Mouse (Mus musculus) megakaryocyte-erythroid progenitor cell, adult 5-6 weeks (primary cell): ENCODE data around the gene Hsbp1. TPM values are rescaled to one million over a fixed set of nuclear protein-coding genes. Genes with fewer than 3 reads are reported as not detected.
"Not testable (repeated sequence)": the region's sequence is repeated elsewhere in the genome, so short reads cannot be mapped to it uniquely, and the experiment has no call there.

Experiments used
- ATAC-seq: replicated peaks from 2 replicates; pipeline ENCODE4 v1.8.0; 2016; ENCODE audit warnings: mild to moderate bottlenecking, inconsistent platforms; ENCODE audit not compliant: severe bottlenecking, poor library complexity, low FRiP score, low TSS enrichment
- total RNA-seq, 2 experiments: library from RNA; stranded (forward) in 1 of 2; stranded (reverse) in 1 of 2; fragments of 200-1000, 215-1000 nt in 1 of 2; fragments of >200 nt in 1 of 2; fragmentation: Nextera tagmentation in 1 of 2; gene quantifications; 2 replicates each; pipeline ENCODE4 v1.2.3; 2014 to 2017

Gene Hsbp1
- 89.2 and 116 TPM in 2 replicates for total RNA-seq (2014; fragmentation: Nextera tagmentation)
- 103 and 110 TPM in 2 replicates for total RNA-seq (2017)

DNA sequence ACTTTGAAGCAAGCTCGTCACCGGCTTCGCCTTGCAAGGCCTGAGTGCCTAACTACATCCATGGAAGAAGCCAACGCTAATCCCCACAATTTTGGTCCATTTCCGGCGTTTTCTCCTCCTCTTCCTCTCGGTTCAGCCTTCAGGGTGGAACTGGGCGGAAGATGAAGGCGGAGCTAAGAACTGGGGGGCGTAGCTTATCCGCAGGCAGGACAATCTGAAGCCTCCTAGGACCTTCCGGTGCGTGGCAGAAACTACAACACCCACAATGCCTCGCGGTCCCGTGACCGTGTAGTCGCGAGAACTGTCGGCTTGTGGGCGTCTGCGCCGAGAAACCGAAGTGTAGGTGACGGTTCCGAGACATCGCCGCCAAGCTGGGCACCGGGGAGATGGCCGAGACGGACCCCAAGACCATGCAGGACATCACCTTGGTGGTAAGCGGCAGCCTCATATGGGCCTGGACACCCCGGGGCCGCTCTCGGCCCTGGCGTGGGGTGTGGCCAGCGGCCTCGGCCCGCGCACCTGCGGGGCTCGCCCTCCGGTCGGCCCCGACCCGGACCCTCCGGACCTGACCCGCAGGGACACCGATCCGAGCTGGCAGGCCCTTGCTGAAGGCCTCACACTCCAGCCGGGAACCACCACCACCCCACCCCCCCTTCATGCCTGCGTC lies at the start of gene Hsbp1:
TSS of gene Hsbp1 (plus strand) at position 299 of the 667 bp plus-strand sequence.
- ATAC-seq = peak; percentile 98

DNA sequence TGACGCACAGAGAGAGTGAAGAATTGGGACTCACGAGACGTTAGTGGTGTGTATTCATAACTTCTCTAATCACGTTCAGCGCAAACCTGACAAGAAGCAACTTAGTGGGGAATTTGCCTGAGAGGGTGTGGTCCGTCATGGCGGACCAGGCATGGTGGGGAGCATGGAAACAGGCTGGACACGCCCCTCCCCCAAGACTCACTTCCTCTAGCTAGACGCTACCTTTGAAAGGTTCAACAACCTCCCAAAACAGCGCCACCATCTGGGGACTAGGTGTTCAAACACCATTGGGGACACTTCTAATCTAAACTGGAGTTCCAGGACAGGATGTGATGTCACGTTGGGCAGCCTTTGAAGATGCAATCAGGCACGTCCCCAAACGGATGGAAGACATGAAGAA lies 48.8 kb upstream of the Hsbp1 start:
- no peak for ATAC-seq

DNA sequence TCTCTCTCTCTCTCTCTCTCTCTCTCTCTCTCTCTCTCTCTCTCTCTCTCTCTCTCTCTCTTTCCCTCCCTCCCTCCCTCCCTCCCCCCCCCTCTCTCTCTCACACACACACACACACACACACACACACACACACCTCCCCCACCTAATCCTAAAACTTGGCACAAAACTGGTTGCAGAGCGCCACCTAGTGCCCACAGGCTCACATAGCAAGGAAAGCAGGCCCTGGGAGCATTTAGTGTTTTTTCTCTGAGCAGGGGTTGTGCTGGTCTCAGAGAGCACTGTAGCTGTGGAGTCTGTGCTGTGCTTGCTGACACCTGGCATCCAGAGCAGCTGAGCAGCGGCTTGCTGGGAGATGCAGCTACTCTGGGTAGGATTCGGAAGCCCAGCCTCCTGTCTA lies 46.5 kb upstream of the Hsbp1 start:
- peak; percentile 47; the same call in 1 of the 2 replicates for ATAC-seq

DNA sequence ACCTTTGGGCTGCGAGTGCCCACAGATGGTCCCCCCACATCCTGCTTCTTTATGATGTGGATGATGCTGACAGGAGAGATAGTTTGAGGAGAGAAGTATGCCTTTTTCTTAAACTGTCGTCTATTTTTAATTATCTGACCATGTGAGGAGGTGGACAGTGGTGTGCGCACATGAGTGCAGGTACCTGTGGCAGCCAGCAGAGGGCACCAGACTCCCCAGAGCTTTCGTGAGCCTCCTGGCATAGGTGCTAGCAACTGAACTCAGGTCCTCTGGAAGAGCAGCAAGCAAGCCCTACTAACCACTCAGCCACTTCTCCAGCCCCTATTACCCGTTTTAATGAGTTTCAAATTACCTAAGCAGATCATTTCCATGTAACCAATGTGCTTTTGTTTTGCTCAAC lies 44.0 kb upstream of the Hsbp1 start:
- no peak for ATAC-seq

DNA sequence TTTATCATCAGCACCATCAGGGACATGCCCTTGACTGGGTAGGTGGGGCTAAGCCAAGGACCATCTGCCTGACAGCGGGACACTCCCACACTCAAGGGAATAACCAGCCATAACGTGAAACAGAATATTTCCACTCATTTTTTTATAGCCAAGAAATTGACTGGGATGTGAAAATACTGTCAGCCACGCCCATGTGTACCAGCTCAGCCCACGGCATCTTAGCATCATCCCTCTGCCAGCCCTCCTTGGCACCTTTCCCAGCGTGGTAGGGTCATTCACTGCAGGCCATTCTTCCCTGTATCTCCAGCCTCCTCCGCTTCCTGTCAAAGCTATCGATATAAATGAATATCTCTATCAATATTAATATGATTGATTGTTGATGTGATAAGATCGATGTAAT lies 40.1 kb upstream of the Hsbp1 start:
- no peak for ATAC-seq

DNA sequence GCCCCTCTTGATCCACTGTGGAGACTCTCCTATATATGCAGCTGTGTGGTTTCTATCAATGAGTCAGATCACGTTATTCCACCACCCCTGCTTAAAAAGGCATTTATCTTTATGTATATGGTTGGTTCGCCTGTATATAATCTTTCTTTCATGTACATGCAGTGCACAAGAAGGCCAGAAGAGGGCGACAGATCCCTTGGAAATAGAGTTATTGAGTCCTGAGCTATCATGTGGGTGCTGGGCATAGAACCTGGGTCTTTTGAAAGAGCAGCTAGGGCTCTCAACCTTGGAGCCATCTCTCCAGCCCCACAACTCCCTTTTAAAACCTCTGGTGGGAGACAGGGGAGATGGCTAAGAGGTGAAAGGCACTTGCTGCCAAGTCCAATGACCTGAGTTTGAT lies 32.9 kb upstream of the Hsbp1 start:
- 0 out of 2 replicates have a peak, but pooled peaks have one; percentile 51 for ATAC-seq

DNA sequence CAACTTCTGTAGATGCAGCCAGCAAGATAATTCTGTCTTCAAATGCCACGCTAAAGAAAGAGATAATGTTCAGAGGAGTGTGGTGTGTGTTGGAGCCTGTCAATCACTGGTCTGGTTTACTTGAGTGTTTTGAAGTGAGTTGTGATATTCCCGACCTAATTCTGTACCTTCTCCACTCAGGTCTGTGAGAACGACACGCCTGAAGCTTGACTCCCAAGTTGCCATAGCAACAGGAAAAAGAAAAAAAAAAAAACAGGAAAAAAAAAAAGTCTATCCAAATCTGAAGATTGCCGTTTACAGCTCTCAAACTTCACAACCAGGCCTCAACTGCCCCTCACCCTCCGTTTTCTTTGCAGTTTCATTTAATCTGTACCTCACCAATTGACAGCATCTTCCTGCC lies 21.1 kb upstream of the Hsbp1 start:
- ATAC-seq = no peak

DNA sequence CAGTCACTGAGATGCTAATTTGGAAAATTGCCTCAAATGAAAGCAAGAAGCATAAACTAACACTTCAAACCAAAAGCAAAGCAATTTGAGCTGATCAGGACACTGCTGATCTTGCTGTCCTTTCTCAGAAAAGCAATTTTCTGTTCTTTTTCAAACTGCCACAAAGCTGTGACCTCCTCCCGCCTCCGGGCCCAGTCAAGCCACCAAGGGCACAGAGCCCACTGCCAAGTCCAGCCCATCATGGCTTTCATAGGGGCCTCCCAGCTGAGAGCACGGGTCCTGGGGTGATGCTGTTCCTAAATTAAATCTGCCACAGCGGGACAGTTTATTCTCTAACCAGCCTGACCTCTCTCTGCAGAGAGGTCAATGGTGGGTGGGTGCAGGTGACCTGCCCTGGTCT lies 4.7 kb upstream of the Hsbp1 start:
- no peak for ATAC-seq

DNA sequence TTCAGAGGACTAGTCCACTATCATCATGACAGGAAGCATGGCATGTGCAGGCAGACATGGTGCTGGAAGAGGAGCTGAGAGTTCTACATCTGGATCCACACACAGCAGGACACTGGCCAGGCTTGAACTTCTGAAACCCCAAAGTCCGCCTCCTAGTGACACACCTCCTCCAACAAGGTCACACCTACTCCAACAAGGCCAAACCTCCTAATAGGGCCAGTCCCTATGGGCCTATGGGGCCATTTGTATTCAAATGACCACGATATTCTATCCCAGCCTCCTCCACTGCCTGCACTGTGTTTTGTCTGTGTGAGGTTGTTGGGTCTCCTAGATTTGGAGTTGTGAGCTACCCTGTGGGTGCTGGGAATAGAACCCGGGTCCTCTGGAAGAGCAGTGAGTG lies 682 bp upstream of the Hsbp1 start:
- ATAC-seq = no peak

DNA sequence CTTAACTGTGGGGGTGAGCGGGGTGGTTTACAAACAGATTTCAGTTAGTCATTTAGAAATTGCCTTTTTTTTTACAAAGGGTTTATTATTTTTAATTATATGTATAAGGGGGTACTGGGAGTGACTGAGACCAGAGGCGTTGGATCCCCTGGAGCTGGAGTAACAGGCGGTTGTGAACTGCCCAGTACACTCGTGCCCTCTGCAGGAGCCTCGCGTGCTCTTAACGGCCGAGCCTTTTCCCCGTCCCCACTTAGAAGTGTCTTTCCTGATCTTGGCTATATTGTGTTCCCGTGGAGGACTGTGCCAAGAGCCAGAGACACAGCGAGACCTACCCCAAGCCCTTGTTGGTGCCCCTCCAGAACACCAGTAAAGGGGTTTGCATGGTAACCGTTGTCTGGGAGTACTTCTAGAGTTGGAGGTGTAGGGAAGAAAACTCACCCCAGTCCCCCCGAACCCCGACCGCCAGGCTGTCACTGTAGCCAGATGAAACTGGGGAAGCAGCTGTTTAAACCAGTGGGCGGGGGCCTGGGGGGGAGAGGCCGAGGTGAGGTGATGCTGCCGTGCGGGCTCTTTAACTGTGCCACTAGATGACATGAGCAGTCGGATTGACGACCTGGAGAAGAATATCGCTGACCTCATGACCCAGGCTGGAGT lies 868 bp downstream of the Hsbp1 start:
- peak; percentile 20; the same call in 1 of the 2 replicates for ATAC-seq

DNA sequence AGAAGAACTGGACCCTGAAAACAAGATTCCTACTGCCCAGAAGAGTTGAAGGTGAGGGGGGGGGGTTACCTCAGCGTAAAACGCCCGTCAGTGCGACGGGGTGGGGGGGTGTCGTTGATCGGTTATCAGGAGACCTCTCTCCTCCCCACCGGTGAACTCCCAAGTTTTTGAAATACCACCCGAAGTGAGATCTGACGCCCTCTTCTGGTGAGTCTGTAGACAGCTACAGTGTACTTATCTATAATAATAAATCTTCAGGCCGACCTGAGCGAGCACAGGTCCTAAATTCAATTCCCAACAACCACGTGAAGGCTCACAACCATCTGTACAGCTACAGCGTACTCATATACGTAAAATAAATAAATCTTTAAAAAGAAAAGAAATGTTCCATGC lies 1.4 kb downstream of the Hsbp1 start:
- ATAC-seq = no peak

DNA sequence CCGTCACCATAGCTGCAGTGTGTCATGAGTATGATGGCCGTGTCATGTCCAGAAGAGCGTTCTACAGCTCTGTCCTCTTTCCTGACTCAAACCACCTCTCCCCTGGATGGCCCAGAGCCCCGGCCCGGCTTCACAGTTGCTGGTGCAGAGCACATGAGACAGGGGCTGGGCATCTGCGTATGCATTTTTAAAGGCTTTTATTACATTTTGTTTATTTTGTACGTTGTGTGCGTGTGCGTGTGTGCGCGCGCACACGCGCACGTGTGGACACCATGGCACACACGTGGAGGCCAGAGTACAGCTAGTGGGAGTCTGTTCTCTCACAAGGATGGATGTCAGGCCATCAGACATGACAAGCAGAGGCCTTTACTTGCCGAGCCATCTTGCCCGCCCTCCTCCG lies 7.4 kb downstream of the Hsbp1 start:
- no peak for ATAC-seq

DNA sequence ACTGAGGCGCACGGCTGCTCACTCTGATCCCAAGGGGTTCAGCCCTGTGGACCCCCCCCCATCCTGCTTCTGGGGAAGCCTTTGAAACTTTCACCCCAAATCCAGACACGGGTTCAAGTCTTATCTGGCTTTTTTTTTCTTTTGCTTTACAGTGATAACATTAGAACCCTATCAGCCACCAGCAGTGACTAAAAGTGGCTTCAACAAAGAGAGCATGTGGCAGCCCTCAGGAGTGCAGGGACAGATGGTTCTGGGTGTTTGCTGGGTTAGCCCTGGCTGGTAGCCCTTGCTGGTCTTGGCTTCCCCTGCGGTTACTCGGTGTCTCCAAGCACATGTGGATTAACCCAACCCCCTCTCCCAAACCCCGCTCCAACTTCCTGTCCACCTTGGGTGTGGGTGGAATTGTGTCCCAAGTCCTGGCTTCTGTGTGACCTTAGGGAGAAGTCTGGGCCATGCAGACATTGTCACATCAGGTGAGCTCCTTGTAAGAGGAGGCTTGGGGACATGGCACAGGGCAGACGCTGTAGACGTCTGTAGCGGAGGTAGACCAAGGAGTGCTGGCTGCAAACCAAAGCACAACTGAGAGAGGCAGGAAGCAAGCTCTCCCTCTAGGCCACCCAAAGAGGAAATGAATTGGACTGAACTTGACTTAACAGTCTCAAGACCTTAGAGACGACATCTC lies 8.8 kb downstream of the Hsbp1 start:
- ATAC-seq = peak; percentile 86

DNA sequence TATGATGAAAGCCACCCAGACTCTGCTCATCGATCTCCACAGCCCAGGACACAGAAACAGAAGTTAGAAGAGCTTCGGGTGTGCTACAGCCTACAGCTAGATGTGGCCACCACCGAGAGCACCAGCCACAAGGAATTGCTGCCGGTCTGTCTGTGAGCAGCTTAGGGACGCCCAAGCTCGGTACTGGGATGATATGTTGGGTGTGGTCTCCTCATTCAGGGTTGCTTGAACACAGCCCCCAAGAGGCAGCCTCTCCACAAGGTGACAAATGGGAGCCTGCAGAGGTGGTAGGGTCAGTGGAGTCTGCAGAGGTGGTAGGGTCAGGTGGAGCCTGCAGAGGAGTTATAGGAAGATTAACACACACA lies 9.4 kb downstream of the Hsbp1 start:
- ATAC-seq = peak; percentile 72

DNA sequence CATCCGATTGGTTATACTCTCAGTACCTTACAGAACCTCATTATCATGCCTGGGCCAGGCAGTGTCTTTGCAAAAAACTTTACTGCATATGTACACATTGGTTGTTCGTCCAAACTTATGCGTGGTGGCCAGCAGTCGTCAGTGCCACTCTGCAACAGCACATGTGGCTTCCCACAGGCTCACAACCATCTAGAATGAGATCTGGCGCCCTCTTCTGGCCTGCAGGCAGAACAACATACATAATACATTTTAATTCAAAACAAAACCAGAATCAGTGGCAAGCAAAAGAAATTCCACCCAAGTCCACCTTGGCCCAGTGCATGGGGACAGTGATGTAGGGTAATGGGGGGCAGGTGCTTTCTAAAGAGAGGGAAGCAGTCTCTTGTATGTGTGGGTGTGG lies 12.3 kb downstream of the Hsbp1 start:
- ATAC-seq = not testable (repeated sequence)

DNA sequence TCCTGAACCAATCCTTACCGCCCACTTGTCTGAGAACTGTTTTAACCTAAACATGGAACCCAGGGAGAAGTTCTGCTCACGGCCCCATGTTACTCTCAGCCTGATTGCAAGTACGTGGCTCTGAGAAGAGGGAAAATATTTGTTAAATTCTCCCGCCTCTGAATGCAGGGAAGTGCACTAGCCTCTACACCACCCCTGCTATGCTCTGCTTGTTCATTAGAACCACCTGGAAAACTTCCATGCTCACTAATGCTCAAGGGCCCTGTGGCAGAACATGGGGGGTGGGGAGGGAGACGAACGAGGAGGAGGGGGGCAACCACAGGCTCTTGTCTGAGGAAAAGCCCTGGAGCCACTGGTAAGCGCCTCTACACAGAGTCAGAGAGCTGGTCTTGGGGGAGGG lies 13.9 kb downstream of the Hsbp1 start:
- no peak for ATAC-seq

DNA sequence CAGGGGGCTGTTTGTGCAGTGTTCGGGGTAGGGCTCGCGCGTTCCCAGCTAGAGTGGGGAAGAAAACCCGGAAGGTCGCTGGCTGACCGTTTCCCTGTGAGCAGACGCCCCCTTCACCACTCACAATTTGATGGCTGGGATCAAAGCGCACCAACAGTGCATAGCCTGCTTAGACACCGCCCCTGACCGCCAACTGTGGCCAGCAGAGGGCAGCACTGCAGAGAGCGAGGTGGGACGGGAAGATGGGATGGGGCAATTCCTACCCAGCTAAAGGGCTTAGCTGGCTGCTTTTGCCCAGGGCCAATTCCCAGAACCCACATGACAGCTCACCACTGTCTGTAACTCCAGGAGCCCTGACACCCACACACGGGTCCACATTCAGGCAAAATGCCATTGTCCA lies 14.5 kb downstream of the Hsbp1 start:
- peak; percentile 81 for ATAC-seq

DNA sequence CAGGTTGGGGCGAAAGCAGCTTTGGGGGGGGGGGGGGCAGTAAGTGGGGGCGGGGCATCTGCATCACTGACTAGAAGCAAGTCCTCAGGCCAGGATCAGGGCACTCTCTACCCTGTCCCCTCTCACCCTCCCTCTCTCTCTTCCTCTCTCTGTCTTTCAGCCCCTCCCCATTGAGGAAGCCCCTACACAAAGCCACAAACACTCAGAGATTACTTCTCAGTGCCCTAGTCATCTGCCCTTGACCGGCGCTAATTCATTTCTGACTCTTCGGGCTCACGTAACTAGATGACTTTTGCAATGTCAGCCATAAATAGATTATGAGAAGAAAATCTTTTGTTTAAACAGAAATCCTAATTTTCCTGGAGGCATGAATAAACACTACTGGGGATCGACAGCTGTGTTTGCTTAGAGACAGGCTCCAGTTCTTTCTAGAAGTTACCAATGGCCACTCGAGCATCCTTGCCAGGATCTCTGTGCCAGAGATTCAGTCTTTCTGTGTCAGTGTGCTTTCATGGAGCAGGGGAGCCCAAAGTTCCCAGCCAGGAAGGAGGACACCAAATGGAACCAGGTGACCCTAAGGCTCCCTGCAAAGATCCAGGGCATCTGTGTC lies 16.5 kb downstream of the Hsbp1 start:
- no peak for ATAC-seq

DNA sequence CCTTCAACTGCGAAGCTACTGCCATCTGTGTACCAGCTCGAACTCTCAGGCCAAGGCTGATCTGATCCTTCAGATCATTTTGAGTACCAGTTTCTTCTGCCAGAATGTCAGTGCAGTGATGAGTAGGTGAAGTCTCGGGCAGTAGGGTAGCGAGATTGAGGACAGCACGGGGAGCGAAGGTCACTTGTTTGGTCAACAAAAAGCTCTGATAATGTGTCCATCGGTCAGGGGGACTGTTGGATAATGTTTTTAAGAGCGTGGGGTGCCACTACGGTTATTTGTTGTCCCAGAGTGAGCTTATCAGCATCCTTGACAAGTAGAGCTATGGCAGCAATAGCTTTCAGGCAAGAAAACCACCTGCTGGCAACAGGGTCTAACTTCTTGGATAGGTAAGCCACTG lies 30.4 kb downstream of the Hsbp1 start:
- ATAC-seq = not testable (repeated sequence)

DNA sequence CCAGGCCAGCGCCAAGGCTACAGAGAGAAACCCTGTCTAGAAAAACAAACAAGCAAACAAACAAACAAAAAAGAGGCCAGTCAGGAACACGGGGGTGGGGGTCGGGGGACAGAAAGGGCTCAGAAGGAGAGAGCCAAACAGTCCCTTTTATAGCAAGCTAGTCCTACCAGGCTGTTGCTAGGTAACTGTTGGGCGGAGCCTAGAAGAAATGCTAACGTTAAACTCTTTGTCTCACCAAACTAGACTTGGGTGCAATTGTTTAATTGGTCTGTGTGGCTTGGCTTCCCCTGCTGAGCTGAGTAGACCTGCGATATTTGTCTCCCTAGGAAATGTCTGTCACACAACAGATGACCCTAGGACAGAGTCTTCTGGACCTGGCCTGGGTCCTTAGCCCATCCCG lies 34.2 kb downstream of the Hsbp1 start:
- no peak for ATAC-seq
